Mouse (Mus musculus) C2C12 (cell line): Measurements from ENCODE around the gene Cnot11.

Experiments used
- CEBPB ChIP-seq: IDR thresholded peaks from one replicate; pipeline ENCODE4 v1.6.1; 2011; ENCODE audit warnings: low read depth, mild to moderate bottlenecking, control low read depth, moderate library complexity
- CTCF ChIP-seq: IDR thresholded peaks from one replicate; pipeline ENCODE4 v1.5.1; 2011; ENCODE audit not compliant: control insufficient read depth, insufficient read depth, insufficient read length
- FOSL1 ChIP-seq: IDR thresholded peaks from one replicate; pipeline ENCODE4 v1.8.0; 2011; ENCODE audit warnings: mild to moderate bottlenecking, low read length; ENCODE audit not compliant: poor library complexity, insufficient read depth, severe bottlenecking
- MAX ChIP-seq: IDR thresholded peaks from one replicate; pipeline ENCODE4 v1.6.1; 2011; ENCODE audit warnings: mild to moderate bottlenecking, control low read depth
- MYOD1 ChIP-seq: IDR thresholded peaks from one replicate; pipeline ENCODE4 v1.6.1; 2011; ENCODE audit warnings: low read depth; ENCODE audit not compliant: control insufficient read depth, insufficient read length
- MYOG ChIP-seq: IDR thresholded peaks from one replicate; pipeline ENCODE4 v1.6.1; 2011; ENCODE audit not compliant: control insufficient read depth, insufficient read length; ENCODE audit errors: extremely low read depth
- USF1 ChIP-seq: IDR thresholded peaks from one replicate; pipeline ENCODE4 v1.6.1; 2011; ENCODE audit warnings: low read depth, mild to moderate bottlenecking, control low read depth, moderate library complexity

DNA sequence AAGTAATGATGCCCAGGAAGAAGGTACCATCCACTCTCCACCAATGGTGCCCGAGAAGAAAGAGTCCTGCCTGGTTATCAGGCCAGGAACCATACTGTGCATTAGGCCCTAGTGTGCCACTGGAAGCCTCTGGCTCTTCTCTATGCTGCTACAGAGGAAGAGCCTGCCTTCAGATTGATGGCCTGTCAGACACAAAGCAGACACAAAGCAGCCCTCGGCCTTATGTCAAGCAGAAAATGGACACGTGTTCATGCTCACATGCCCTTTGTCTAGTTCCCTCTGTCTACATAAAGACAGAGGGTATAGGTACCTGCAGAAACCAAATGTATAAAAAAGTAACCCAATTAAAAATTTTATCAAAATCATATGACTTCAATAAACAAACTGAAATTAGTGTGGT, 29.8 kb downstream of the Cnot11 start:
- TF ChIP-seq CTCF, result no peak
- no peak for TF ChIP-seq FOSL1
- no peak for TF ChIP-seq MYOD1
- TF ChIP-seq USF1, result no peak
- TF ChIP-seq MYOG, result no peak
- no peak for TF ChIP-seq MAX
- no peak for TF ChIP-seq CEBPB
